In the genomic region with DNA sequence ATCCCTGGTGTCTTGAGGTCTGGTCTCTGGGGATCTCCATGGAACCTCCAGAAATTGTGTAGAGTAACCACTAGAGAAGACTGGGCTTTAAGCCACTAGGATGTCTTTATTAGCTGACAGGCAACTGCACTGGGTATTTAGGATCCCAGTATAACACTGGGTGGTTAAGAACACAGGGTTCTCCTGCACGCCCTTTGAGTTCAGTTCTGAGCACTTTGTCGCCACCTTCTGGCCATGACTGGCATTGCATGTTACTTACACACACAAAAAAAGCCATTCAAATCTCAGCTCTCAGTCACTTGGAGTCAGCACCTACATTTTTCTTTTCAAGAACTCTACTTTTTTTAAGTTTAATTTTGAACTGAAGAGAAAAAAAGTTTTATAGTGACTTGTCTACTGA, we compare ENCODE assay signal across 9 mouse cellular contexts. TPM values are rescaled to one million over a fixed set of nuclear protein-coding genes. Genes with fewer than 3 reads are reported as not detected.
DNase-seq lines count a peak whose midpoint lies in the region; ATAC-seq and TF ChIP-seq lines count a peak whose summit lies in the region.
"Had no signal": no experiment of that assay in that cellular context is flagged by ENCODE, and none has a peak within 500 bp of the region (broad histone marks: within the 10 kb centered on the region; RNA-seq: fewer than 3 reads in every experiment).

No protein-coding gene starts in this region.

- H3K4me1 ChIP-seq in lung, postnatal 0 days (ENCODE audit: insufficient read depth, low read depth, low read length) = no peaks in the 10 kb centered on the region
- H3K4me1 ChIP-seq: heart, embryonic 13.5 days had no signal

- DNase-seq in CD8-positive naive resting alpha-beta T cell, adult 2 months (ENCODE audit: low read depth in 2 of 2, low spot score in 2 of 2) = peak; percentile 58 to 67
- peak; percentile 74 for DNase-seq in adrenal gland, postnatal 10 days
- peak; percentile 54 for DNase-seq in embryo, embryonic 11.5 days (ENCODE audit: low read depth, low spot score)
- peak; percentile 1 to 46 for DNase-seq in heart, adult 9 months (ENCODE audit: low spot score in 2 of 2)
- peak; percentile 82 to 84 for DNase-seq in kidney, postnatal 4 days
- DNase-seq in lung, postnatal 0 days (ENCODE audit: low spot score) = peak; percentile 63
- peak; percentile 73 for DNase-seq in retina, postnatal 1 day
- peak; percentile 79 for DNase-seq in thymus, postnatal 4 days

- ATAC-seq in lung, postnatal 0 days = peak; percentile 23; the same call in 1 of the 2 replicates

- H3K36me3 ChIP-seq in lung, postnatal 0 days (ENCODE audit: insufficient read depth, low read length) = no peaks in the 10 kb centered on the region

- no peak overlapping the region for H3K4me3 ChIP-seq in lung, postnatal 0 days (ENCODE audit: low read depth, low read length)
- H3K4me3 ChIP-seq: heart, embryonic 13.5 days had no signal

- 7% methylated on average over 2 of the region's 2 CpGs for WGBS in lung, postnatal 0 days

- no peaks in the 10 kb centered on the region for H3K9me3 ChIP-seq in lung, postnatal 0 days (ENCODE audit: low read length)
- H3K9me3 ChIP-seq: heart, embryonic 13.5 days had no signal

- TF ChIP-seq EP300 in lung, postnatal 0 days (IDR thresholded peaks at IDR 0.05) = no peak

- no peak overlapping the region for H3K4me2 ChIP-seq in lung, postnatal 0 days (replicated peaks; ENCODE audit: low read depth, low read length)
- H3K4me2 ChIP-seq: heart, embryonic 13.5 days had no signal

- peak; percentile 78 for TF ChIP-seq CTCF in lung, postnatal 0 days (IDR thresholded peaks at IDR 0.05)

- no peak overlapping the region for H3K9ac ChIP-seq in lung, postnatal 0 days (replicated peaks; ENCODE audit: low read depth)
- H3K9ac ChIP-seq: heart, embryonic 13.5 days had no signal

- no peak overlapping the region for H3K27ac ChIP-seq in lung, postnatal 0 days (ENCODE audit: low read length)
- H3K27ac ChIP-seq: heart, embryonic 13.5 days had no signal

- H3K27me3 ChIP-seq in lung, postnatal 0 days (replicated peaks; ENCODE audit: insufficient read depth, low read length) = no peaks in the 10 kb centered on the region
- H3K27me3 ChIP-seq: heart, embryonic 13.5 days had no signal

RNA-seq across cellular contexts. Expression of a gene that starts 10.3 kb away (rescaled TPM):
- total RNA-seq in adrenal gland, postnatal 10 days (2021) = 10 to 100 TPM in 1 of 2 experiments, 1 to 10 TPM in 1; 9.0 to 13.9 TPM
- 6.7 and 8.4 TPM in 2 replicates for polyA plus RNA-seq in lung, postnatal 0 days (2015; fragmentation: Nextera tagmentation; extraction: Ambion mirVana)

RNA-seq across cellular contexts. Expression of a gene that starts 10.3 kb away (rescaled TPM):
- 10 to 100 TPM; 42.7 to 57.9 TPM for total RNA-seq in adrenal gland, postnatal 10 days (2021)
- 11.5 and 14.7 TPM in 2 replicates for polyA plus RNA-seq in lung, postnatal 0 days (2015; fragmentation: Nextera tagmentation; extraction: Ambion mirVana)

RNA-seq across cellular contexts. Expression of a gene that starts 27.8 kb away (rescaled TPM):
- total RNA-seq in adrenal gland, postnatal 10 days (2021) = not detected
- polyA plus RNA-seq in lung, postnatal 0 days (2015; fragmentation: Nextera tagmentation; extraction: Ambion mirVana) = not detected in 2 replicates

RNA-seq across cellular contexts. Expression of a gene that starts 44.6 kb away (rescaled TPM):
- total RNA-seq in adrenal gland, postnatal 10 days (2021) = 10 to 100 TPM; 25.1 to 33.5 TPM
- polyA plus RNA-seq in lung, postnatal 0 days (2015; fragmentation: Nextera tagmentation; extraction: Ambion mirVana) = 17.0 and 20.7 TPM in 2 replicates

RNA-seq across cellular contexts. Expression of a gene that starts 59.2 kb away (rescaled TPM):
- total RNA-seq in adrenal gland, postnatal 10 days (2021) = not detected
- polyA plus RNA-seq in lung, postnatal 0 days (2015; fragmentation: Nextera tagmentation; extraction: Ambion mirVana) = not detected in 2 replicates
- polyA plus RNA-seq: heart, embryonic 13.5 days had no signal

Comparison
In these comparisons a context has a peak if more than half of its experiments do, and no peak if none do; other contexts are left out.
1. DNase-seq: peak in every context shown above with its lines; median percentile 83 in kidney, postnatal 4 days; 79 in thymus, postnatal 4 days; 74 in adrenal gland, postnatal 10 days; 73 in retina, postnatal 1 day; 63 in lung, postnatal 0 days; 62 in CD8-positive naive resting alpha-beta T cell, adult 2 months; 54 in embryo, embryonic 11.5 days; 24 in heart, adult 9 months.